Mouse (Mus musculus) embryonic facial prominence, embryonic 11.5 days (tissue): ENCODE results near the gene Cpeb2. TPM values are rescaled to one million over a fixed set of nuclear protein-coding genes. Genes with fewer than 3 reads are reported as not detected.

Experiments
- ATAC-seq: fragments of 200-750 bp; cut with Nextera tagmentation; replicated peaks from 2 replicates; pipeline ENCODE4 v1.8.0; 2017; ENCODE audit warnings: low read depth; ENCODE audit not compliant: insufficient number of reproducible peaks, low FRiP score, low TSS enrichment
- DNase-seq: peaks from one replicate; pipeline ENCODE4 v3.0.0-alpha.2; 2015; ENCODE audit warnings: low spot score
- H3K27ac ChIP-seq: fragments of 300-500 bp; sonication (generic); replicated peaks from 2 replicates; pipeline ENCODE4 v1.5.1; 2014; ENCODE audit warnings: mild to moderate bottlenecking, low read depth, low read length, control low read depth
- H3K27me3 ChIP-seq: fragments of 300-500 bp; sonication (generic); 2 replicates; pipeline ENCODE4 v1.6.1; 2014; ENCODE audit warnings: mild to moderate bottlenecking, low read length, moderate library complexity, mixed read lengths; ENCODE audit not compliant: control insufficient read depth, insufficient read depth
- H3K36me3 ChIP-seq: fragments of 300-500 bp; sonication (generic); replicated peaks from 2 replicates; pipeline ENCODE4 v1.6.1; 2014; ENCODE audit warnings: low read depth, mild to moderate bottlenecking, low read length, moderate library complexity, mixed read lengths; ENCODE audit not compliant: control insufficient read depth, insufficient read depth
- H3K4me1 ChIP-seq: fragments of 300-500 bp; sonication (generic); 2 replicates; pipeline ENCODE4 v1.6.1; 2014; ENCODE audit warnings: low read length, mixed read lengths; ENCODE audit not compliant: control insufficient read depth, insufficient read depth
- H3K4me2 ChIP-seq: fragments of 300-500 bp; sonication (generic); 2 replicates; pipeline ENCODE4 v1.6.1; 2014; ENCODE audit warnings: low read depth, mild to moderate bottlenecking, control low read depth, low read length, moderate library complexity
- H3K4me3 ChIP-seq: fragments of 300-500 bp; sonication (generic); 2 replicates; pipeline ENCODE4 v1.5.1; 2014; ENCODE audit warnings: low read depth, low read length, control low read depth
- H3K9ac ChIP-seq: fragments of 300-500 bp; sonication (generic); replicated peaks from 2 replicates; pipeline ENCODE4 v1.6.1; 2014; ENCODE audit warnings: mild to moderate bottlenecking, control low read depth, low read length
- H3K9me3 ChIP-seq: fragments of 300-500 bp; sonication (generic); replicated peaks from 2 replicates; pipeline ENCODE4 v1.6.1; 2016; ENCODE audit warnings: mild to moderate bottlenecking, low read length, inconsistent platforms, mixed read lengths; ENCODE audit not compliant: control insufficient read depth
- WGBS: fragments of 180-500 bp; shearing (Covaris S2); extraction: QIAGEN DNeasy Blood & Tissue Kit; methylation state at CpG from one replicate; pipeline ENCODE4 v1.1.7; 2014; 5-methylcytosine and 5-hydroxymethylcytosine counted together
- polyA plus RNA-seq: library from polyadenylated mRNA; unstranded; fragments of >200 nt; fragmentation: Nextera tagmentation; extraction: Ambion mirVana; gene quantifications from 2 replicates; pipeline ENCODE4 v1.2.1, GENCODE M21; 2014

Gene Cpeb2
- polyA plus RNA-seq, 1 experiment from 2014 or later, result 2.4 TPM

DNA sequence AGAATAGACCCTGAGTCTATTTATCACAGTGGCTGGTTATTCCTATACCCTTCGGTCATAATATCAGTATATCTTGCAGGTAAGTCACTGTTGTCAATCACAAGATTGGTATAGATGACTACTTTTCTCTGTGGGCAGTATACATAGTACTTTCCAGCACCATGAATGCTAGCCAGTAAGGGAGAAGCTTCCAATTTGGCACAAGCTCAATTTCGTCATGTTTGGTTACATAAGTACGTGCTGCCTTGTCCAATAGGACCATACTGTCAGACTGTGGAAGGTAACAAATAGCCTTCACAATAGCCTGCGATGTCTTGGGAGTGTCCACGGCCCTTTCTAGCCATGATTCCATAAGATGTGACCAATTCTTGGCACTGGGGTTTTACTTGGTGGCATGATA lies 67.1 kb downstream of the Cpeb2 start:
- Histone ChIP-seq H3K4me2 (no peak overlapping the region), H3K36me3 (no peaks in the 10 kb centered on the region), H3K9ac (no peak overlapping the region), H3K4me3 (no peak overlapping the region), H3K27me3 (no peaks in the 10 kb centered on the region), H3K9me3 (no peaks in the 10 kb centered on the region), H3K27ac (no peak overlapping the region), H3K4me1 (no peaks in the 10 kb centered on the region)
- WGBS, result 94% methylated on average over 5 of the region's 5 CpGs
- no peak for ATAC-seq
- no peak for DNase-seq

DNA sequence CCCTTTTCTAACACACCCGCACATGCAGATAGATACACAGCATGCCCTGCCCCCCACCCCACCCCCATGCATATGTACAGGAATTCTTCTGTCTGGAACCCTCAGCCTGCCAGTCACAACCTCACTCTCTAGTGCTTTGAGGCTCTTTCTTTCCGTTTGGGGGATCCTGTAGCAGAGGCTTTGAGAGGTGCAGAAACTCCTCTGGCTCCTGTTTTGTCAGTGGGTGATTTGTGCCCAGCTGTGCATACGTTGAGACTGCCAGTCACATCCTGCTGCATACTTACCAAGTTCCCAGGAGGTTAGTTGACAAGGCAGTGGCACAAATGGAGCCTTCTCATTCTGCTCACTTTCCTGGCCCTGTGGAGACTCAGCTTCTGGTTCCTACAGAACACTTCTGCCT lies 68.0 kb downstream of the Cpeb2 start:
- DNase-seq (no peak), ATAC-seq (no peak)
- Histone ChIP-seq H3K27ac (no peak overlapping the region), H3K4me1 (no peaks in the 10 kb centered on the region), H3K4me3 (no peak overlapping the region), H3K36me3 (no peaks in the 10 kb centered on the region), H3K4me2 (no peak overlapping the region), H3K9ac (no peak overlapping the region), H3K27me3 (no peaks in the 10 kb centered on the region), H3K9me3 (no peaks in the 10 kb centered on the region)
- WGBS, result 46% methylated on average over 3 of the region's 3 CpGs

DNA sequence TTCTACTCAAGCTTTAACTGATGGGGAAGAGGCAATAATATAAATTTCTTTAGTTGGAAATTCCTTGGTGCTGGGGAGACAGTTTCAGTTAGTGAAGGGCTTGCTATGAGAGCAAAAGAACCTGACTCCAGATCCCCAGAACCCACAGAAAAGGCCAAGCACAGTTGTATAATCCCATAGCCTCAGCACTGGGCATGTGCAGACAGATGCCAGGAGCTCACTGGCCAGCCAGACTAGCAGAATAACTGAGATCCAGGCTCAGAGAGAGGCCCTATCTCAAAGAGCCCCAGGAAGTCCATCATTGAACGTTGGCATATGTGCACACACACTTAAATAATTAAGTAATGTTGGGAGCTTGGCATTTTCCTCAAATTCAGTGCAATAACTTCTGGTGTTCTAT lies 70.5 kb downstream of the Cpeb2 start:
- H3K27me3 ChIP-seq, result no peaks in the 10 kb centered on the region
- no peaks in the 10 kb centered on the region for H3K9me3 ChIP-seq
- WGBS, result 68% methylated on average over 1 of the region's 1 CpGs
- ATAC-seq, result no peak
- H3K36me3 ChIP-seq, result no peaks in the 10 kb centered on the region
- H3K9ac ChIP-seq, result no peak overlapping the region
- H3K4me3 ChIP-seq, result no peak overlapping the region
- no peak overlapping the region for H3K4me2 ChIP-seq
- no peak for DNase-seq
- no peaks in the 10 kb centered on the region for H3K4me1 ChIP-seq
- H3K27ac ChIP-seq, result no peak overlapping the region

DNA sequence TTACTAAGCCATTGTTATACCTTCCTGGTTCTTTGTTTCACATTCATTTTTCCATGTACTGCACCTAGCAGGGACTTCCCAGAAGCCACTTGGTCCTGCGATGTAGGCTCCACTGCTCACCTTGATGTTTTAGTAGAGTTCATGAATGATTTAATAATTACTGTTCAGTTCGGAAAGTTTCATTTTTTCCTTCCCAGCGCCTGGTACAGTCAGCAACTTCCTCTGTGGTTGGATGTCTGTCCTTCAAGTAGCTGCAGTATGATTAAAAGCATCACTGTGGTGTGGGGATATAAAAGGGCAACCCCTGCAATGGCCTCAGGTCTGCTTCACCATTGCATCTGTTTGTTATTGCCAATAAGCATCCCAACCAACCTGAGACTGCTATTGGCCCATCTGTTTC lies 72.5 kb downstream of the Cpeb2 start:
- no peak overlapping the region for H3K9ac ChIP-seq
- no peaks in the 10 kb centered on the region for H3K27me3 ChIP-seq
- H3K36me3 ChIP-seq, result no peaks in the 10 kb centered on the region
- H3K4me1 ChIP-seq, result no peaks in the 10 kb centered on the region
- DNase-seq (no peak), ATAC-seq (no peak)
- H3K4me2 ChIP-seq, result no peak overlapping the region
- H3K4me3 ChIP-seq, result no peak overlapping the region
- H3K9me3 ChIP-seq, result no peaks in the 10 kb centered on the region
- H3K27ac ChIP-seq, result no peak overlapping the region
- 85% methylated on average over 3 of the region's 3 CpGs for WGBS

DNA sequence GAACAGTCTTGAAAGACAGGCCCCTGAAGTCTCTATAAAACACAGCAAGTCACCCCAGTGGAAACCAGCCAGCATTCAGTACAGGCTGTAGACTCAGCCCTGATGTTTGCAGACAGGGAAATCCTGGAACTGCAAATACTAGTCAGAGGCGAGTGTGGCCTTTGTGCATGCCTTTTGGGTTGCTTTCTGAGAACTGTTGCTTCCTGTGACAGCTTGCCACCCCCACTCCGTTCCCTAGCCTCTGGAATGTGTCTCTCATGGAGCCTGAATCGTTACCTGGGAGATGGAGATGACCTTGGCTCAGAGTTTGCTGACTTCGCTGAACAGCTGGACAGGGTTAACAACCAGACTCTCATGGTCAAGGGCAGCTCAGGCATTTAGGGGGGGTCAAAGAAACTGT lies 77.0 kb downstream of the Cpeb2 start:
- H3K27me3 ChIP-seq, result no peaks in the 10 kb centered on the region
- no peaks in the 10 kb centered on the region for H3K4me1 ChIP-seq
- no peak overlapping the region for H3K4me3 ChIP-seq
- DNase-seq (no peak), ATAC-seq (no peak)
- H3K36me3 ChIP-seq, result no peaks in the 10 kb centered on the region
- H3K4me2 ChIP-seq, result no peak overlapping the region
- 40% methylated on average over 4 of the region's 4 CpGs for WGBS
- no peak overlapping the region for H3K27ac ChIP-seq
- no peaks in the 10 kb centered on the region for H3K9me3 ChIP-seq
- no peak overlapping the region for H3K9ac ChIP-seq

DNA sequence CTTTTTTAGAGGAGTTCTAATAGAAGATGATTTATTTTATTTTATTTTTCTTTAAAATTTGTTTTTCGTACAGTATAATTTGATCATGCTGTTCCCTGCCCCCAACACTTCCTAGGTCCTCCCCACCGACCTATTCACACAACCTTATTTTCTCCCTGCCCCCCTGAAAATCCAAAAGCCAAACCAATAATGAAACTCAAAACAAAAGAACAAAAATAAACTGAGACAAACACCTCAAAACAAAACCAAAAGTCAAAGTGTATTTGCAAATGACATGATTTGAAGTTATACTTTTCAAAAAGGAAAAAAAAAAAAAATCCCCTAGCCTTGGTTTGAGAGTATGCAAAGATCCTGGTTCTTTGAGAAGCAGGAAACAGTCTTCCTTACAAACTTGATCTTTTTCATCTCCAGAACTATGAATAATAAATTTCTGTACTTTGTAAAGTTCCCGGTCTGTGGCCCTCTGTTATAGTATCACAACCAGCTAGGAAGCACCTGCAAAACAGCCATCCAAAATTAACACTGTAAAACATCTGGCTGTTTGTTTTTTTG lies 91.4 kb downstream of the Cpeb2 start:
- ATAC-seq (no peak), DNase-seq (no peak)
- no peak overlapping the region for H3K4me3 ChIP-seq
- H3K9me3 ChIP-seq, result no peaks in the 10 kb centered on the region
- H3K9ac ChIP-seq, result no peak overlapping the region
- no peaks in the 10 kb centered on the region for H3K27me3 ChIP-seq
- H3K4me2 ChIP-seq, result no peak overlapping the region
- 86% methylated on average over 3 of the region's 3 CpGs for WGBS
- H3K4me1 ChIP-seq, result no peaks in the 10 kb centered on the region
- H3K27ac ChIP-seq, result no peak overlapping the region
- no peaks in the 10 kb centered on the region for H3K36me3 ChIP-seq

DNA sequence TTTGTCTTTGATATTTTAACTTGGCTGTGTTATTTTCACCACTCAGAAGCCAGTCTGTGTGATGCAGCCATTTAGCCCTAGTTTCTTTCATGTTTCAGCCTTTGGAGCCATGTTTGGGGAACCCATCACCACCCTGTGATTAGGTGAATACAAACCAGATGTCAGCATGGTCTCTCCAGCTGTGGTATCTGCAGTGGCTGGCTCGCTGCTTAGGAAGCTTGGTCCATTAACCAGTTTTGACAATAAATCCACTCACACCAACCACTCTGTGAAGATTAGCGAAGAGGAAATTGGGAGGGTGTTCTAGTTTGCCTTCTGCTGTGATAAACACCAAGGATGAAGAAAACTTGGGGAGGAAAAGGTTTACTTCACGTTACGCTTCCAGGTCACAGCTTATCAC lies 92.6 kb downstream of the Cpeb2 start:
- H3K27me3 ChIP-seq, result no peaks in the 10 kb centered on the region
- DNase-seq (peak; percentile 59), ATAC-seq (no peak)
- H3K4me1 ChIP-seq, result no peaks in the 10 kb centered on the region
- H3K9ac ChIP-seq, result no peak overlapping the region
- no peak overlapping the region for H3K27ac ChIP-seq
- WGBS, result 56% methylated on average over 4 of the region's 4 CpGs
- H3K36me3 ChIP-seq, result no peaks in the 10 kb centered on the region
- H3K4me2 ChIP-seq, result no peak overlapping the region
- no peak overlapping the region for H3K4me3 ChIP-seq
- H3K9me3 ChIP-seq, result no peaks in the 10 kb centered on the region

DNA sequence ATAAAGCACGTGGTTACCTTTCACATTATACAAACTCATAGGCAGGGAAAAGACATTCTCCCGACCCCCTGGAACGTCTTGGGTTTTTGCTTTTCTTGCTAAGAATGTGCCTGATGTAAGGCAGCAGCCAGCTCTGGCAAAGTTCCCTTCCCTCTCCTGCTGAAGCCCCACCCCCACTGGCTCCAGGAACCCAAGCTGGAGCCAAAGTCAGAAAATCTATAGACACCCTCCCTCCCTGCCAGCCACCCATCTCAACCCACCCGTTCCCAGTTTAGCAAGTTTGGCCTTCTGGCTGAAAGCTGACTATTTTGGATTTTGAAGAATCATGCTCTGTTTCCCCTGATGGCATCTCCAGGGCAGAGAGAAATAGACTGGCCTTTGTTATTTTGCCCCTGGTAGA lies 95.6 kb downstream of the Cpeb2 start:
- WGBS, result 38% methylated on average over 4 of the region's 4 CpGs
- Histone ChIP-seq H3K4me3 (no peak overlapping the region), H3K27ac (no peak overlapping the region), H3K9me3 (no peaks in the 10 kb centered on the region), H3K36me3 (no peaks in the 10 kb centered on the region), H3K27me3 (no peaks in the 10 kb centered on the region), H3K9ac (no peak overlapping the region), H3K4me1 (no peaks in the 10 kb centered on the region), H3K4me2 (no peak overlapping the region)
- ATAC-seq (no peak; the same call in 1 of the 2 replicates), DNase-seq (no peak)
